Mouse (Mus musculus): ENCODE measurements at regions not wholly inside any gene's neighbourhood (a gene's known extent, or its start where the extent isn't known, plus 50 kb on each side); places are given as distances from the start of the nearest gene placed in this dataset.

GRCm38 (mm10) chr1:73748702-73749101 is 375.5 kb downstream of the Tns1 start:
- no peak for ATAC-seq (ENCODE audit: extremely low read depth, insufficient number of reproducible peaks, low FRiP score, poor library complexity, severe bottlenecking)

- no peak for ATAC-seq (ENCODE audit: extremely low read depth, insufficient number of reproducible peaks, low FRiP score, poor library complexity, severe bottlenecking)
Measured at GRCm38 (mm10) chr1:73744555-73745234, 379.6 kb downstream of the Tns1 start.

- ATAC-seq (ENCODE audit: extremely low read depth, insufficient number of reproducible peaks, low FRiP score, poor library complexity, severe bottlenecking) = no peak
Measured at GRCm38 (mm10) chr1:73743737-73744554, 380.3 kb downstream of the Tns1 start.

GRCm38 (mm10) chr1:73737083-73737482 is 387.2 kb downstream of the Tns1 start:
- no peak for ATAC-seq (ENCODE audit: extremely low read depth, insufficient number of reproducible peaks, low FRiP score, poor library complexity, severe bottlenecking)

GRCm38 (mm10) chr1:73728377-73728776 is 395.9 kb downstream of the Tns1 start:
- no peak for ATAC-seq (ENCODE audit: extremely low read depth, insufficient number of reproducible peaks, low FRiP score, poor library complexity, severe bottlenecking)

GRCm38 (mm10) chr1:73727781-73728180 is 396.5 kb downstream of the Tns1 start:
- ATAC-seq (ENCODE audit: extremely low read depth, insufficient number of reproducible peaks, low FRiP score, poor library complexity, severe bottlenecking) = no peak

GRCm38 (mm10) chr1:73726658-73727057 is 397.6 kb downstream of the Tns1 start:
- no peak for ATAC-seq (ENCODE audit: extremely low read depth, insufficient number of reproducible peaks, low FRiP score, poor library complexity, severe bottlenecking)

- no peak for ATAC-seq (ENCODE audit: extremely low read depth, insufficient number of reproducible peaks, low FRiP score, poor library complexity, severe bottlenecking)
Measured at GRCm38 (mm10) chr1:73725486-73725885, 398.8 kb downstream of the Tns1 start.

GRCm38 (mm10) chr1:73724551-73724950 is 399.7 kb downstream of the Tns1 start:
- ATAC-seq (ENCODE audit: extremely low read depth, insufficient number of reproducible peaks, low FRiP score, poor library complexity, severe bottlenecking) = no peak

GRCm38 (mm10) chr1:73721486-73722225 is 402.6 kb downstream of the Tns1 start:
- no peak for ATAC-seq (ENCODE audit: extremely low read depth, insufficient number of reproducible peaks, low FRiP score, poor library complexity, severe bottlenecking)

GRCm38 (mm10) chr1:73718421-73718820 is 405.8 kb downstream of the Tns1 start:
- no peak for ATAC-seq (ENCODE audit: extremely low read depth, insufficient number of reproducible peaks, low FRiP score, poor library complexity, severe bottlenecking)

GRCm38 (mm10) chr1:73717401-73717800 is 406.8 kb downstream of the Tns1 start:
- no peak for ATAC-seq (ENCODE audit: extremely low read depth, insufficient number of reproducible peaks, low FRiP score, poor library complexity, severe bottlenecking)

- ATAC-seq (ENCODE audit: extremely low read depth, insufficient number of reproducible peaks, low FRiP score, poor library complexity, severe bottlenecking) = no peak
Measured at GRCm38 (mm10) chr1:73716901-73717300, 407.3 kb downstream of the Tns1 start.

GRCm38 (mm10) chr1:73715571-73715970 is 408.7 kb downstream of the Tns1 start:
- no peak for ATAC-seq (ENCODE audit: extremely low read depth, insufficient number of reproducible peaks, low FRiP score, poor library complexity, severe bottlenecking)

GRCm38 (mm10) chr1:73702428-73702842 is 421.8 kb downstream of the Tns1 start:
- ATAC-seq (ENCODE audit: extremely low read depth, insufficient number of reproducible peaks, low FRiP score, poor library complexity, severe bottlenecking) = no peak

- ATAC-seq (ENCODE audit: extremely low read depth, insufficient number of reproducible peaks, low FRiP score, poor library complexity, severe bottlenecking) = no peak
Measured at GRCm38 (mm10) chr1:73693537-73693936, 430.7 kb downstream of the Tns1 start.

GRCm38 (mm10) chr1:73685734-73686133 is 438.5 kb downstream of the Tns1 start:
- ATAC-seq (ENCODE audit: extremely low read depth, insufficient number of reproducible peaks, low FRiP score, poor library complexity, severe bottlenecking) = no peak

- no peak for ATAC-seq (ENCODE audit: extremely low read depth, insufficient number of reproducible peaks, low FRiP score, poor library complexity, severe bottlenecking)
Measured at GRCm38 (mm10) chr1:73685066-73685465, 439.2 kb downstream of the Tns1 start.

- no peak for ATAC-seq (ENCODE audit: extremely low read depth, insufficient number of reproducible peaks, low FRiP score, poor library complexity, severe bottlenecking)
Measured at GRCm38 (mm10) chr1:73684166-73684565, 440.1 kb downstream of the Tns1 start.
